In the genomic region with DNA sequence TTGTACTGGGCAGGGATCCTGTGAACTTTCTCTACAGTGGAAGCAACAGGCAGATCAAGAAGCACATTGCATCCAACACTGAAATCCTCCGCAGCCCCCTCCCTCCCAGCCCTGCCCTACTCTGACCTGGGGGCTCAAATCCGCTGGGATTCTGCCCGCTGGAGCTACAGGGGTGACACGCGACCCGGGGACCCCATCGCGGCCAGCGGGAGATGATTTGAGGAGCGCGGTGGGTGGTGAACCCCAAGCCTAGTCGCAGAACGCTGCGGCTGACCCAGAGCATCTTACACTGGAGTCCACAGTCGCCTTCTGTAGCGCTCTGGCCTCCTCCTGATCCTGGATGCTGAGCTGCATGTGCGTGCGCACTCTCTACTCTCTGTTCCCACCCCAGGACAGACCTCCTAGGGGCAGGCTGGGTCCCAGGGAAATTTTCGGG, we compare ENCODE assay signal across 10 mouse cellular contexts. TPM values are rescaled to one million over a fixed set of nuclear protein-coding genes. Genes with fewer than 3 reads are reported as not detected.
DNase-seq lines count a peak whose midpoint lies in the region; ATAC-seq lines count a peak whose summit lies in the region.
"Had no signal": no experiment of that assay in that cellular context is flagged by ENCODE, and none has a peak within 500 bp of the region (broad histone marks: within the 10 kb centered on the region; RNA-seq: fewer than 3 reads in every experiment).

A gene (minus strand): TSS at position 379 of the 436 bp plus-strand sequence.

- peaks cover 7% of the 10 kb centered on the region for H3K27me3 ChIP-seq in heart, embryonic 16.5 days (ENCODE audit: control insufficient read depth, insufficient read depth, low read length)
- H3K27me3 ChIP-seq in embryonic facial prominence, embryonic 15.5 days: peaks cover 5% of the 10 kb centered on the region; the same call in 1 of the 2 replicates
- H3K27me3 ChIP-seq in limb, embryonic 12.5 days: peaks cover 23% of the 10 kb centered on the region
- H3K27me3 ChIP-seq in neural tube, embryonic 13.5 days: peaks cover 18% of the 10 kb centered on the region

- ATAC-seq in heart, embryonic 16.5 days (replicated peaks; ENCODE audit: extremely low read depth, insufficient read depth, low FRiP score): no peak
- no peak for ATAC-seq in embryonic facial prominence, embryonic 15.5 days (ENCODE audit: insufficient number of reproducible peaks, low FRiP score, low TSS enrichment, low read depth)
- ATAC-seq in limb, embryonic 12.5 days (ENCODE audit: insufficient number of reproducible peaks, insufficient read depth, low FRiP score, low TSS enrichment, low read depth): peak; percentile 42; the same call in 1 of the 2 replicates
- ATAC-seq in neural tube, embryonic 13.5 days (ENCODE audit: low read depth): no peak; the same call in 1 of the 2 replicates
- ATAC-seq in erythroid progenitor cell, adult 5-6 weeks (replicated peaks; ENCODE audit: low FRiP score, poor library complexity, severe bottlenecking): no peak
- ATAC-seq in activated CD4-positive, CD25-positive, alpha-beta regulatory T cell, adult 4 months: no peak

- no peak within 1 kb of the TSS for H3K27ac ChIP-seq in heart, embryonic 16.5 days (ENCODE audit: low read length)
- H3K27ac ChIP-seq in embryonic facial prominence, embryonic 15.5 days (replicated peaks): no peak within 1 kb of the TSS
- no peak within 1 kb of the TSS for H3K27ac ChIP-seq in limb, embryonic 12.5 days
- no peak within 1 kb of the TSS for H3K27ac ChIP-seq in neural tube, embryonic 13.5 days (replicated peaks)
- H3K27ac ChIP-seq: liver, embryonic 14.5 days had no signal

- H3K4me3 ChIP-seq in heart, embryonic 16.5 days (ENCODE audit: low read length): peak within 1 kb of the TSS; percentile 39
- H3K4me3 ChIP-seq in embryonic facial prominence, embryonic 15.5 days (replicated peaks): peak within 1 kb of the TSS; percentile 25
- H3K4me3 ChIP-seq in limb, embryonic 12.5 days (replicated peaks): peak within 1 kb of the TSS; percentile 37
- H3K4me3 ChIP-seq in neural tube, embryonic 13.5 days: peak within 1 kb of the TSS; percentile 28

- no peaks in the 10 kb centered on the region for H3K36me3 ChIP-seq in heart, embryonic 16.5 days (ENCODE audit: control insufficient read depth, insufficient read depth)
- H3K36me3 ChIP-seq in embryonic facial prominence, embryonic 15.5 days: no peaks in the 10 kb centered on the region
- H3K36me3 ChIP-seq in limb, embryonic 12.5 days: no peaks in the 10 kb centered on the region
- no peaks in the 10 kb centered on the region for H3K36me3 ChIP-seq in neural tube, embryonic 13.5 days

- DNase-seq in heart, postnatal 14 days: no peak
- DNase-seq in gastrocnemius, adult 8-10 months (ENCODE audit: low spot score in 2 of 2): no peak
- DNase-seq: cerebellum, adult 9-10 months had no signal

- no peak within 1 kb of the TSS; the same call in 1 of the 2 replicates for H3K9ac ChIP-seq in heart, embryonic 16.5 days (ENCODE audit: low read length)
- no peak within 1 kb of the TSS for H3K9ac ChIP-seq in embryonic facial prominence, embryonic 15.5 days
- H3K9ac ChIP-seq in limb, embryonic 12.5 days (replicated peaks): peak within 1 kb of the TSS; percentile 55
- H3K9ac ChIP-seq in neural tube, embryonic 13.5 days: peak within 1 kb of the TSS; percentile 39; the same call in 1 of the 2 replicates
- H3K9ac ChIP-seq: liver, embryonic 14.5 days had no signal

- intact Hi-C loops in heart, postnatal 14 days (cut with DNase I): no loop called here

- H3K9me3 ChIP-seq in heart, embryonic 16.5 days (replicated peaks; ENCODE audit: control insufficient read depth, low read length): peaks cover 3% of the 10 kb centered on the region; the same call in 1 of the 2 replicates
- no peaks in the 10 kb centered on the region for H3K9me3 ChIP-seq in embryonic facial prominence, embryonic 15.5 days (replicated peaks)
- no peaks in the 10 kb centered on the region for H3K9me3 ChIP-seq in limb, embryonic 12.5 days
- 0 out of 2 replicates have a peak, but pooled peaks cover 4% of the 10 kb centered on the region for H3K9me3 ChIP-seq in neural tube, embryonic 13.5 days

- peak within 1 kb of the TSS; percentile 64 for H3K4me2 ChIP-seq in heart, embryonic 16.5 days (ENCODE audit: low read depth, low read length)
- peak within 1 kb of the TSS; percentile 52 for H3K4me2 ChIP-seq in embryonic facial prominence, embryonic 15.5 days (replicated peaks)
- H3K4me2 ChIP-seq in limb, embryonic 12.5 days: peak within 1 kb of the TSS; percentile 65
- H3K4me2 ChIP-seq in neural tube, embryonic 13.5 days: peak within 1 kb of the TSS; percentile 58

- 3% methylated on average over 19 of the region's 19 CpGs for WGBS in heart, embryonic 16.5 days
- 2% methylated on average over 19 of the region's 19 CpGs for WGBS in embryonic facial prominence, embryonic 15.5 days
- WGBS in limb, embryonic 12.5 days: 3% methylated on average over 19 of the region's 19 CpGs
- WGBS in neural tube, embryonic 13.5 days: 2% methylated on average over 19 of the region's 19 CpGs

- no peaks in the 10 kb centered on the region for H3K4me1 ChIP-seq in heart, embryonic 16.5 days (ENCODE audit: control insufficient read depth, insufficient read depth, low read length)
- 0 out of 2 replicates have a peak, but pooled peaks cover 6% of the 10 kb centered on the region for H3K4me1 ChIP-seq in embryonic facial prominence, embryonic 15.5 days
- H3K4me1 ChIP-seq in limb, embryonic 12.5 days (replicated peaks): peaks cover 5% of the 10 kb centered on the region; the same call in 1 of the 2 replicates
- H3K4me1 ChIP-seq in neural tube, embryonic 13.5 days (replicated peaks): peaks cover 10% of the 10 kb centered on the region

RNA-seq across cellular contexts. Expression of the gene that starts here (rescaled TPM):
- 0.24 and 4.3 TPM in 2 replicates for polyA plus RNA-seq in heart, embryonic 16.5 days (2015; fragmentation: Nextera tagmentation; extraction: Ambion mirVana)
- not detected for total RNA-seq in heart, postnatal 14 days (2021)
- polyA plus RNA-seq in embryonic facial prominence, embryonic 15.5 days (2015; fragmentation: Nextera tagmentation; extraction: Ambion mirVana): 1.1 and 1.5 TPM in 2 replicates
- polyA plus RNA-seq in limb, embryonic 12.5 days (2016; fragmentation: Nextera tagmentation; extraction: Ambion mirVana): 0.59 and 0.92 TPM in 2 replicates
- polyA plus RNA-seq in neural tube, embryonic 13.5 days (2015; fragmentation: Nextera tagmentation; extraction: Ambion mirVana): 1.3 and 1.8 TPM in 2 replicates
- total RNA-seq in erythroid progenitor cell, adult 5-6 weeks (2015; ENCODE audit: low replicate concordance): not detected in 2 replicates
- not detected in 2 replicates for total RNA-seq in erythroid progenitor cell, adult 5-6 weeks (2017; ENCODE audit: low replicate concordance)
- not detected for total RNA-seq in gastrocnemius, adult 8-10 months (2022)
- not detected for polyA plus RNA-seq in activated CD4-positive, CD25-positive, alpha-beta regulatory T cell, adult 4 months (2017; shearing (Covaris generic))
- polyA plus RNA-seq: liver, embryonic 14.5 days had no signal

Comparison
In these comparisons a context has a peak if more than half of its experiments do, and no peak if none do; other contexts are left out.
1. Peak in ATAC-seq, H3K4me3 ChIP-seq, H3K9ac ChIP-seq and H3K4me2 ChIP-seq in limb, embryonic 12.5 days; RNA of the gene not detected or under 1 TPM.